Mouse (Mus musculus) myocyte (in vitro differentiated cells): ENCODE data around the gene Adck2.

Experiments used
- CEBPB ChIP-seq: IDR thresholded peaks from 2 replicates; pipeline ENCODE4 v1.6.1; 2011; ENCODE audit warnings: mild to moderate bottlenecking, moderate library complexity; ENCODE audit not compliant: poor library complexity, insufficient read depth, severe bottlenecking
- E2F4 ChIP-seq: IDR thresholded peaks from one replicate; pipeline ENCODE4 v1.6.1; 2011; ENCODE audit warnings: mild to moderate bottlenecking, control low read depth, moderate library complexity; ENCODE audit not compliant: insufficient read depth
- MAX ChIP-seq: IDR thresholded peaks from one replicate; pipeline ENCODE4 v1.6.1; 2011; ENCODE audit warnings: low read depth, mild to moderate bottlenecking, control low read depth
- MYOD1 ChIP-seq, 3 experiments: IDR thresholded peaks; one replicate each; pipeline ENCODE4 v1.6.1; 2011; ENCODE audit warnings: control low read depth in 2 of 3, low read depth in 2 of 3, mild to moderate bottlenecking in 2 of 3, moderate library complexity in 1 of 3; ENCODE audit not compliant: insufficient read length in 2 of 3, control insufficient read depth in 1 of 3
- MYOG ChIP-seq, 3 experiments: IDR thresholded peaks; one replicate each; pipeline ENCODE4 v1.6.1; 2011; ENCODE audit warnings: control low read depth in 2 of 3, low read depth in 2 of 3, mild to moderate bottlenecking in 2 of 3; ENCODE audit not compliant: insufficient read length in 2 of 3, control insufficient read depth in 1 of 3, insufficient read depth in 1 of 3
- POLR2A ChIP-seq: IDR thresholded peaks from one replicate; pipeline ENCODE4 v1.6.1; 2011; ENCODE audit warnings: low read depth, mild to moderate bottlenecking, control low read depth, moderate library complexity; ENCODE audit not compliant: insufficient read length
- POLR2AphosphoS2 ChIP-seq: IDR thresholded peaks from one replicate; pipeline ENCODE4 v1.6.1; 2011; ENCODE audit warnings: low read depth, control low read depth; ENCODE audit not compliant: insufficient read length
- REST ChIP-seq: IDR thresholded peaks from one replicate; pipeline ENCODE4 v1.6.1; 2011; ENCODE audit warnings: mild to moderate bottlenecking, control low read depth, moderate library complexity; ENCODE audit not compliant: insufficient read depth, insufficient read length
- SRF ChIP-seq: IDR thresholded peaks from one replicate; pipeline ENCODE4 v1.6.1; 2011; ENCODE audit warnings: low read depth; ENCODE audit not compliant: control insufficient read depth, insufficient read length
- TCF12 ChIP-seq: IDR thresholded peaks from one replicate; pipeline ENCODE4 v1.6.1; 2011; ENCODE audit warnings: mild to moderate bottlenecking, control low read depth; ENCODE audit not compliant: poor library complexity, insufficient read depth, severe bottlenecking
- TCF3 ChIP-seq: IDR thresholded peaks from one replicate; pipeline ENCODE4 v1.6.1; 2011; ENCODE audit warnings: low read depth, control low read depth; ENCODE audit not compliant: insufficient read length
- USF1 ChIP-seq: IDR thresholded peaks from one replicate; pipeline ENCODE4 v1.6.1; 2011; ENCODE audit warnings: low read depth, mild to moderate bottlenecking, control low read depth, moderate library complexity

DNA sequence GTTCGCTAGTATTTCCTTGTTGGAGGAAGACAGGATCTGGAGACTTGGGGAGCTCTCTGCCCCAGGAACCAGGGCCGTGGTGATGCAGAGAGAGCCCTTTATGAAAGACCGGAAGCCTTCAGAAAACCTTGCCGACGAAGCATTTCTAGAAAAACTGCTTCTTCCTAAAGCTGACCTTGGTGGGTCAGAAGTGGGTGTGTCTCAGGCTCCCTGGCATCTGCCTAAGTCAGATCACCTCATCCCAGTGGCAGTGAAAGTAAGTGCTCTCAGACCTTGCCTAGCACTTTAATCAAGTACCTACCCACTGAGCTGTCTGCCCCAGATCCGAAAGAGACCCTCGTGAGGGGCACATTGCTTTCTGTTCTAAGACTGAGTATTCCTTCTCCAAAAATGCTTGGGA, 1.3 kb downstream of the Adck2 start:
- no peak for TF ChIP-seq POLR2A
- TF ChIP-seq POLR2AphosphoS2 = no peak
- TF ChIP-seq MAX = no peak
- TF ChIP-seq TCF12 = no peak
- no peak for TF ChIP-seq MYOD1 (IDR thresholded peaks at IDR 0.05; ENCODE audit: control insufficient read depth in 1 of 3, insufficient read length in 2 of 3, low read depth in 2 of 3)
- TF ChIP-seq TCF3 = no peak
- no peak for TF ChIP-seq CEBPB
- no peak for TF ChIP-seq E2F4
- TF ChIP-seq USF1 = no peak
- no peak for TF ChIP-seq MYOG (IDR thresholded peaks at IDR 0.05; ENCODE audit: control insufficient read depth in 1 of 3, insufficient read depth in 1 of 3, insufficient read length in 2 of 3, low read depth in 2 of 3)
- TF ChIP-seq SRF = no peak
- no peak for TF ChIP-seq REST
